Mouse (Mus musculus) layer of hippocampus, postnatal 14 days (tissue): Measurements from ENCODE around the gene Cpsf7. TPM values are rescaled to one million over a fixed set of nuclear protein-coding genes. Genes with fewer than 3 reads are reported as not detected.

Source experiments
- DNase-seq, 2 experiments: peaks; one replicate each; pipeline ENCODE4 v3.0.0; 2021 to 2022; ENCODE audit warnings: low spot score in 2 of 2, mixed read lengths in 1 of 2
- long read RNA-seq, 2 experiments: library from polyadenylated mRNA; stranded (forward); transcript quantifications; one replicate each; pipeline ENCODE4 v2.0.0; 2021
- total RNA-seq, 2 experiments: library from RNA; stranded (reverse); gene quantifications; 2 replicates each; pipeline ENCODE4 v1.2.3; 2021

Cpsf7 gene
- total RNA-seq = 10 to 100 TPM; 63.5 to 71.9 TPM
- long read RNA-seq, experiment 1, transcript Cpsf7-201 (10 exons, 3,500 nt) = major isoform, 5 of 31 reads
- long read RNA-seq, experiment 1, partial matches to known transcripts = 13 of 31 reads
- long read RNA-seq, experiment 1, other reads (novel, unspliced or antisense) = 13 of 31 reads
- long read RNA-seq, experiment 2, transcript Cpsf7-201 (10 exons, 3,500 nt) = major isoform, 12 of 34 reads
- long read RNA-seq, experiment 2, partial matches to known transcripts = 17 of 34 reads
- long read RNA-seq, experiment 2, other reads (novel, unspliced or antisense) = 5 of 34 reads

- peak; percentile 83 to 92 for DNase-seq
Observed at GRCm38 (mm10) chr19:10525106-10525901, at the start of gene Cpsf7. Gene Cpsf7 (plus strand): TSS chr19:10525266.

GRCm38 (mm10) chr19:10479541-10479940 lies 45.5 kb upstream of the Cpsf7 start:
- no peak for DNase-seq

GRCm38 (mm10) chr19:10482703-10483102 lies 42.4 kb upstream of the Cpsf7 start, which contains the start of gene Ppp1r32:
Gene Ppp1r32 (minus strand): TSS chr19:10482928.
- DNase-seq = no peak

- peak; percentile 59 to 76 for DNase-seq
Observed at GRCm38 (mm10) chr19:10486264-10486738, 38.8 kb upstream of the Cpsf7 start.

- no peak for DNase-seq
Observed at GRCm38 (mm10) chr19:10495670-10496069, 29.4 kb upstream of the Cpsf7 start.

GRCm38 (mm10) chr19:10496976-10497375 lies 28.1 kb upstream of the Cpsf7 start:
- DNase-seq = no peak

- no peak for DNase-seq
Observed at GRCm38 (mm10) chr19:10497512-10498160, 27.4 kb upstream of the Cpsf7 start.

GRCm38 (mm10) chr19:10500581-10500980 lies 24.5 kb upstream of the Cpsf7 start:
- no peak for DNase-seq

- peak in 1 of 2 experiments; percentile 45 for DNase-seq
Observed at GRCm38 (mm10) chr19:10502571-10502970, 22.5 kb upstream of the Cpsf7 start.

- DNase-seq = no peak
Observed at GRCm38 (mm10) chr19:10510759-10511330, 14.2 kb upstream of the Cpsf7 start.

- no peak for DNase-seq
Observed at GRCm38 (mm10) chr19:10520355-10520754, 4.7 kb upstream of the Cpsf7 start.

GRCm38 (mm10) chr19:10521926-10522325 lies 3.1 kb upstream of the Cpsf7 start:
- DNase-seq = no peak

- DNase-seq = no peak
Observed at GRCm38 (mm10) chr19:10523483-10524080, 1.5 kb upstream of the Cpsf7 start.

- no peak for DNase-seq
Observed at GRCm38 (mm10) chr19:10524784-10525105, 321 bp upstream of the Cpsf7 start.

- peak in 1 of 2 experiments; percentile 45 for DNase-seq
Observed at GRCm38 (mm10) chr19:10525910-10526309, 844 bp downstream of the Cpsf7 start, which contains the start of gene Sdhaf2. Gene Sdhaf2 (minus strand): TSS chr19:10526142.

- DNase-seq = no peak
Observed at GRCm38 (mm10) chr19:10530082-10530481, 5.0 kb downstream of the Cpsf7 start.

GRCm38 (mm10) chr19:10539454-10539853 lies 14.4 kb downstream of the Cpsf7 start:
- DNase-seq = no peak

- DNase-seq = peak; percentile 78 to 83
Observed at GRCm38 (mm10) chr19:10555624-10556510, 30.8 kb downstream of the Cpsf7 start, which contains the start of gene Tmem216. Gene Tmem216 (minus strand): TSS chr19:10556238.

- no peak for DNase-seq
Observed at GRCm38 (mm10) chr19:10557001-10557400, 31.9 kb downstream of the Cpsf7 start.

- no peak for DNase-seq
Observed at GRCm38 (mm10) chr19:10557430-10557829, 32.4 kb downstream of the Cpsf7 start.
